8 mouse cellular contexts compared by ENCODE assay signal in genomic region chr5:32588136-32588535, GRCm38 (mm10). TPM values are rescaled to one million over a fixed set of nuclear protein-coding genes. Genes with fewer than 3 reads are reported as not detected.
A peak's percentile ranks its signal among the peaks of the same experiment; 100 is the strongest.
DNase-seq lines count a peak whose midpoint lies in the region; ATAC-seq and TF ChIP-seq lines count a peak whose summit lies in the region.

No protein-coding gene starts in this region.

- H3K4me1 ChIP-seq in midbrain, embryonic 14.5 days (ENCODE audit: control insufficient read depth, insufficient read depth, low read length): no peaks in the 10 kb centered on the region
- no peaks in the 10 kb centered on the region for H3K4me1 ChIP-seq in midbrain, embryonic 15.5 days
- H3K4me1 ChIP-seq in hindbrain, postnatal 0 days (ENCODE audit: insufficient read depth, low read length): no peaks in the 10 kb centered on the region
- no peaks in the 10 kb centered on the region for H3K4me1 ChIP-seq in limb, embryonic 10.5 days

- no peaks in the 10 kb centered on the region for H3K36me3 ChIP-seq in midbrain, embryonic 14.5 days (ENCODE audit: control insufficient read depth, insufficient read depth, low read length)
- H3K36me3 ChIP-seq in midbrain, embryonic 15.5 days (replicated peaks): no peaks in the 10 kb centered on the region
- no peaks in the 10 kb centered on the region for H3K36me3 ChIP-seq in hindbrain, postnatal 0 days (ENCODE audit: insufficient read depth, low read length)
- no peaks in the 10 kb centered on the region for H3K36me3 ChIP-seq in limb, embryonic 10.5 days

- no peak overlapping the region for H3K4me2 ChIP-seq in midbrain, embryonic 14.5 days (ENCODE audit: low read length)
- no peak overlapping the region for H3K4me2 ChIP-seq in midbrain, embryonic 15.5 days
- no peak overlapping the region for H3K4me2 ChIP-seq in hindbrain, postnatal 0 days (ENCODE audit: low read depth, low read length)

- H3K9me3 ChIP-seq in midbrain, embryonic 14.5 days (ENCODE audit: control insufficient read depth, low read length): no peaks in the 10 kb centered on the region
- no peaks in the 10 kb centered on the region for H3K9me3 ChIP-seq in midbrain, embryonic 15.5 days
- no peaks in the 10 kb centered on the region for H3K9me3 ChIP-seq in hindbrain, postnatal 0 days (ENCODE audit: low read length)
- H3K9me3 ChIP-seq in limb, embryonic 10.5 days (replicated peaks): no peaks in the 10 kb centered on the region

- no peak overlapping the region for H3K4me3 ChIP-seq in midbrain, embryonic 14.5 days (replicated peaks; ENCODE audit: low read depth, low read length)
- H3K4me3 ChIP-seq in midbrain, embryonic 15.5 days: no peak overlapping the region
- H3K4me3 ChIP-seq in hindbrain, postnatal 0 days (ENCODE audit: low read length): no peak overlapping the region
- H3K4me3 ChIP-seq in limb, embryonic 10.5 days: no peak overlapping the region

- WGBS in midbrain, embryonic 14.5 days: 19% methylated on average over 5 of the region's 5 CpGs
- WGBS in midbrain, embryonic 15.5 days: 12% methylated on average over 5 of the region's 5 CpGs
- 10% methylated on average over 5 of the region's 5 CpGs for WGBS in hindbrain, postnatal 0 days
- 18% methylated on average over 5 of the region's 5 CpGs for WGBS in limb, embryonic 10.5 days

- ATAC-seq in midbrain, embryonic 14.5 days (ENCODE audit: low FRiP score, low TSS enrichment): no peak
- ATAC-seq in midbrain, embryonic 15.5 days (replicated peaks): no peak; the same call in 1 of the 2 replicates
- no peak for ATAC-seq in hindbrain, postnatal 0 days
- ATAC-seq in erythroblast, adult 5-6 weeks (replicated peaks; ENCODE audit: low FRiP score, poor library complexity, severe bottlenecking): no peak

- DNase-seq in midbrain, embryonic 14.5 days: peak; percentile 88
- peak; percentile 78 for DNase-seq in adrenal gland, adult 2 months
- peak; percentile 53 for DNase-seq in embryo, embryonic 9.5 days (ENCODE audit: extremely low spot score)
- DNase-seq in hindbrain, postnatal 0 days (ENCODE audit: low spot score): peak; percentile 85
- DNase-seq in limb, embryonic 10.5 days (ENCODE audit: low spot score): peak; percentile 53
- peak; percentile 33 for DNase-seq in retina, postnatal 7 days (ENCODE audit: low read depth, low spot score)

- H3K27me3 ChIP-seq in midbrain, embryonic 14.5 days (ENCODE audit: control insufficient read depth, insufficient read depth, low read length): no peaks in the 10 kb centered on the region
- H3K27me3 ChIP-seq in midbrain, embryonic 15.5 days (replicated peaks): no peaks in the 10 kb centered on the region
- no peaks in the 10 kb centered on the region for H3K27me3 ChIP-seq in hindbrain, postnatal 0 days (ENCODE audit: insufficient read depth, low read length)
- H3K27me3 ChIP-seq in limb, embryonic 10.5 days (ENCODE audit: low read depth, poor library complexity, severe bottlenecking): no peaks in the 10 kb centered on the region

- peak; percentile 83 for TF ChIP-seq CTCF in hindbrain, postnatal 0 days (IDR thresholded peaks at IDR 0.05; ENCODE audit: low read depth)

- H3K27ac ChIP-seq in midbrain, embryonic 14.5 days (replicated peaks; ENCODE audit: low read depth, low read length): no peak overlapping the region
- no peak overlapping the region for H3K27ac ChIP-seq in midbrain, embryonic 15.5 days
- no peak overlapping the region for H3K27ac ChIP-seq in hindbrain, postnatal 0 days
- no peak overlapping the region for H3K27ac ChIP-seq in limb, embryonic 10.5 days

- no peak overlapping the region for H3K9ac ChIP-seq in midbrain, embryonic 14.5 days (replicated peaks; ENCODE audit: low read length)
- no peak overlapping the region for H3K9ac ChIP-seq in midbrain, embryonic 15.5 days
- no peak overlapping the region for H3K9ac ChIP-seq in hindbrain, postnatal 0 days (replicated peaks; ENCODE audit: low read length)

RNA-seq across cellular contexts. Expression of gene Yes1, which starts 22.8 kb away (rescaled TPM):
- 18.0 and 26.5 TPM in 2 replicates for polyA plus RNA-seq in midbrain, embryonic 14.5 days (2014; fragmentation: Nextera tagmentation; extraction: Ambion mirVana)
- polyA plus RNA-seq in midbrain, embryonic 15.5 days (2015; fragmentation: Nextera tagmentation; extraction: Ambion mirVana): 19.7 and 20.3 TPM in 2 replicates
- total RNA-seq in adrenal gland, adult 2 months (2021): 10 to 100 TPM; 42.3 to 43.3 TPM
- polyA plus RNA-seq in adrenal gland, adult 2 months (2012; rRNA removed): 5.4 and 5.5 TPM in 2 replicates
- total RNA-seq in hindbrain, postnatal 0 days (2014; rRNA removed): 18.0 and 21.6 TPM in 2 replicates
- polyA plus RNA-seq in hindbrain, postnatal 0 days (2015; fragmentation: Nextera tagmentation; extraction: Ambion mirVana): 15.1 and 17.5 TPM in 2 replicates
- 33.7 and 35.7 TPM in 2 replicates for polyA plus RNA-seq in limb, embryonic 10.5 days (2016; fragmentation: Nextera tagmentation; extraction: Ambion mirVana)
- total RNA-seq in erythroblast, adult 5-6 weeks (2015; ENCODE audit: low replicate concordance): not detected in 2 replicates
- 0.34 and 0.98 TPM in 2 replicates for total RNA-seq in erythroblast, adult 5-6 weeks (2017; ENCODE audit: low replicate concordance)

Comparison
In these comparisons a context has a peak if more than half of its experiments do, and no peak if none do; other contexts are left out.
1. DNase-seq: peak in every context shown above with its lines; median percentile 88 in midbrain, embryonic 14.5 days; 85 in hindbrain, postnatal 0 days; 78 in adrenal gland, adult 2 months; 53 in embryo, embryonic 9.5 days; 53 in limb, embryonic 10.5 days; 33 in retina, postnatal 7 days.